Mouse (Mus musculus): ENCODE data around the gene Shmt2. TPM values are rescaled to one million over a fixed set of nuclear protein-coding genes. Genes with fewer than 3 reads are reported as not detected.

Shmt2 gene
- polyA plus RNA-seq (2015; fragmentation: Nextera tagmentation; extraction: Ambion mirVana): 152 and 163 TPM in 2 replicates

- peak within 1 kb of the TSS; percentile 78 for H3K4me3 ChIP-seq (replicated peaks; ENCODE audit: low read length)
- peak within 1 kb of the TSS; percentile 82 for H3K9ac ChIP-seq (ENCODE audit: low read length)
- H3K9me3 ChIP-seq (replicated peaks; ENCODE audit: control insufficient read depth, low read length): no peaks in the 10 kb centered on the region
- H3K4me2 ChIP-seq (ENCODE audit: low read depth, low read length): peak within 1 kb of the TSS; percentile 86
- peaks cover 24% of the 10 kb centered on the region for H3K36me3 ChIP-seq (ENCODE audit: control insufficient read depth, insufficient read depth, low read length)
- peaks cover 34% of the 10 kb centered on the region for H3K4me1 ChIP-seq (ENCODE audit: control insufficient read depth, insufficient read depth, low read length)
- peaks cover 32% of the 10 kb centered on the region for H3K27me3 ChIP-seq (ENCODE audit: control insufficient read depth, insufficient read depth, low read length)
- WGBS: under 1% methylated on average over 21 of the region's 21 CpGs
- ATAC-seq (ENCODE audit: insufficient read depth, low FRiP score): peak; percentile 59; the same call in 1 of the 2 replicates
- H3K27ac ChIP-seq (ENCODE audit: low read length): peak within 1 kb of the TSS; percentile 13; the same call in 1 of the 2 replicates
Measured at GRCm38 (mm10) chr10:127522088-127522581, at the start of gene Shmt2. Gene Shmt2, minus strand, starts transcription at chr10:127522444.

- ATAC-seq (ENCODE audit: insufficient read depth, low FRiP score): no peak
- peaks cover 54% of the 10 kb centered on the region for H3K36me3 ChIP-seq (ENCODE audit: control insufficient read depth, insufficient read depth, low read length)
- H3K27ac ChIP-seq (ENCODE audit: low read length): peak overlapping the region; percentile 75
- H3K27me3 ChIP-seq (ENCODE audit: control insufficient read depth, insufficient read depth, low read length): no peaks in the 10 kb centered on the region
- H3K9me3 ChIP-seq (replicated peaks; ENCODE audit: control insufficient read depth, low read length): no peaks in the 10 kb centered on the region
- H3K4me2 ChIP-seq (ENCODE audit: low read depth, low read length): no peak overlapping the region
- H3K4me3 ChIP-seq (replicated peaks; ENCODE audit: low read length): no peak overlapping the region
- H3K9ac ChIP-seq (ENCODE audit: low read length): peak overlapping the region; percentile 2; the same call in 1 of the 2 replicates
- 81% methylated on average over 17 of the region's 17 CpGs for WGBS
- H3K4me1 ChIP-seq (ENCODE audit: control insufficient read depth, insufficient read depth, low read length): peaks cover 8% of the 10 kb centered on the region
Measured at GRCm38 (mm10) chr10:127570937-127571641, 48.8 kb upstream of the Shmt2 start.

GRCm38 (mm10) chr10:127570384-127570783, 48.1 kb upstream of the Shmt2 start:
- peaks cover 8% of the 10 kb centered on the region for H3K4me1 ChIP-seq (ENCODE audit: control insufficient read depth, insufficient read depth, low read length)
- peak overlapping the region; percentile 40 for H3K9ac ChIP-seq (ENCODE audit: low read length)
- ATAC-seq (ENCODE audit: insufficient read depth, low FRiP score): peak; percentile 59
- no peak overlapping the region for H3K4me3 ChIP-seq (replicated peaks; ENCODE audit: low read length)
- H3K9me3 ChIP-seq (replicated peaks; ENCODE audit: control insufficient read depth, low read length): no peaks in the 10 kb centered on the region
- H3K27ac ChIP-seq (ENCODE audit: low read length): peak overlapping the region; percentile 74
- 41% methylated on average over 6 of the region's 6 CpGs for WGBS
- no peaks in the 10 kb centered on the region for H3K27me3 ChIP-seq (ENCODE audit: control insufficient read depth, insufficient read depth, low read length)
- H3K36me3 ChIP-seq (ENCODE audit: control insufficient read depth, insufficient read depth, low read length): peaks cover 50% of the 10 kb centered on the region
- no peak overlapping the region for H3K4me2 ChIP-seq (ENCODE audit: low read depth, low read length)

- Histone ChIP-seq H3K27me3 (ENCODE audit: control insufficient read depth, insufficient read depth, low read length) (no peaks in the 10 kb centered on the region), H3K36me3 (ENCODE audit: control insufficient read depth, insufficient read depth, low read length) (peaks cover 42% of the 10 kb centered on the region), H3K4me3 (replicated peaks; ENCODE audit: low read length) (no peak overlapping the region), H3K27ac (ENCODE audit: low read length) (peak overlapping the region; percentile 74), H3K4me1 (ENCODE audit: control insufficient read depth, insufficient read depth, low read length) (peaks cover 8% of the 10 kb centered on the region), H3K9ac (ENCODE audit: low read length) (no peak overlapping the region), H3K4me2 (ENCODE audit: low read depth, low read length) (no peak overlapping the region), H3K9me3 (replicated peaks; ENCODE audit: control insufficient read depth, low read length) (no peaks in the 10 kb centered on the region)
- ATAC-seq (ENCODE audit: insufficient read depth, low FRiP score): no peak
- WGBS: 27% methylated on average over 3 of the region's 3 CpGs
Measured at GRCm38 (mm10) chr10:127569450-127569849, 47.2 kb upstream of the Shmt2 start.

GRCm38 (mm10) chr10:127566553-127567326, 44.5 kb upstream of the Shmt2 start:
- peaks cover 22% of the 10 kb centered on the region for H3K36me3 ChIP-seq (ENCODE audit: control insufficient read depth, insufficient read depth, low read length)
- 92% methylated on average over 28 of the region's 28 CpGs for WGBS

GRCm38 (mm10) chr10:127564301-127564700, 42.1 kb upstream of the Shmt2 start:
- H3K4me2 ChIP-seq (ENCODE audit: low read depth, low read length): no peak overlapping the region
- H3K9me3 ChIP-seq (replicated peaks; ENCODE audit: control insufficient read depth, low read length): no peaks in the 10 kb centered on the region
- H3K4me1 ChIP-seq (ENCODE audit: control insufficient read depth, insufficient read depth, low read length): peaks cover 9% of the 10 kb centered on the region; the same call in 1 of the 2 replicates
- H3K4me3 ChIP-seq (replicated peaks; ENCODE audit: low read length): no peak overlapping the region
- no peaks in the 10 kb centered on the region for H3K27me3 ChIP-seq (ENCODE audit: control insufficient read depth, insufficient read depth, low read length)
- peaks cover 28% of the 10 kb centered on the region for H3K36me3 ChIP-seq (ENCODE audit: control insufficient read depth, insufficient read depth, low read length)
- ATAC-seq (ENCODE audit: insufficient read depth, low FRiP score): peak; percentile 80
- H3K9ac ChIP-seq (ENCODE audit: low read length): no peak overlapping the region
- 31% methylated on average over 13 of the region's 13 CpGs for WGBS
- peak overlapping the region; percentile 78 for H3K27ac ChIP-seq (ENCODE audit: low read length)

More at GRCm38 (mm10) chr10:127566553-127567326, 44.5 kb upstream of the Shmt2 start:
- H3K9me3 ChIP-seq (replicated peaks; ENCODE audit: control insufficient read depth, low read length): no peaks in the 10 kb centered on the region
- no peaks in the 10 kb centered on the region for H3K27me3 ChIP-seq (ENCODE audit: control insufficient read depth, insufficient read depth, low read length)
- no peak overlapping the region for H3K4me3 ChIP-seq (replicated peaks; ENCODE audit: low read length)
- no peak for ATAC-seq (ENCODE audit: insufficient read depth, low FRiP score)
- H3K9ac ChIP-seq (ENCODE audit: low read length): no peak overlapping the region
- H3K27ac ChIP-seq (ENCODE audit: low read length): no peak overlapping the region
- H3K4me2 ChIP-seq (ENCODE audit: low read depth, low read length): no peak overlapping the region
- H3K4me1 ChIP-seq (ENCODE audit: control insufficient read depth, insufficient read depth, low read length): peaks cover 17% of the 10 kb centered on the region

- no peaks in the 10 kb centered on the region for H3K27me3 ChIP-seq (ENCODE audit: control insufficient read depth, insufficient read depth, low read length)
- H3K9ac ChIP-seq (ENCODE audit: low read length): peak overlapping the region; percentile 26; the same call in 1 of the 2 replicates
- peaks cover 9% of the 10 kb centered on the region; the same call in 1 of the 2 replicates for H3K4me1 ChIP-seq (ENCODE audit: control insufficient read depth, insufficient read depth, low read length)
- WGBS: 64% methylated on average over 8 of the region's 8 CpGs
- H3K4me2 ChIP-seq (ENCODE audit: low read depth, low read length): no peak overlapping the region
- no peak for ATAC-seq (ENCODE audit: insufficient read depth, low FRiP score)
- H3K4me3 ChIP-seq (replicated peaks; ENCODE audit: low read length): no peak overlapping the region
- peaks cover 29% of the 10 kb centered on the region for H3K36me3 ChIP-seq (ENCODE audit: control insufficient read depth, insufficient read depth, low read length)
- H3K9me3 ChIP-seq (replicated peaks; ENCODE audit: control insufficient read depth, low read length): no peaks in the 10 kb centered on the region
- H3K27ac ChIP-seq (ENCODE audit: low read length): peak overlapping the region; percentile 78
Measured at GRCm38 (mm10) chr10:127563840-127564239, 41.6 kb upstream of the Shmt2 start.

- no peak overlapping the region for H3K4me2 ChIP-seq (ENCODE audit: low read depth, low read length)
- peaks cover 35% of the 10 kb centered on the region for H3K36me3 ChIP-seq (ENCODE audit: control insufficient read depth, insufficient read depth, low read length)
- H3K4me1 ChIP-seq (ENCODE audit: control insufficient read depth, insufficient read depth, low read length): peaks cover 9% of the 10 kb centered on the region; the same call in 1 of the 2 replicates
- H3K27ac ChIP-seq (ENCODE audit: low read length): no peak overlapping the region
- no peaks in the 10 kb centered on the region for H3K27me3 ChIP-seq (ENCODE audit: control insufficient read depth, insufficient read depth, low read length)
- no peak for ATAC-seq (ENCODE audit: insufficient read depth, low FRiP score)
- no peak overlapping the region for H3K4me3 ChIP-seq (replicated peaks; ENCODE audit: low read length)
- no peaks in the 10 kb centered on the region for H3K9me3 ChIP-seq (replicated peaks; ENCODE audit: control insufficient read depth, low read length)
- H3K9ac ChIP-seq (ENCODE audit: low read length): no peak overlapping the region
Measured at GRCm38 (mm10) chr10:127561145-127561544, 38.9 kb upstream of the Shmt2 start.

- Histone ChIP-seq H3K4me2 (ENCODE audit: low read depth, low read length) (no peak overlapping the region), H3K36me3 (ENCODE audit: control insufficient read depth, insufficient read depth, low read length) (peaks cover 56% of the 10 kb centered on the region), H3K9ac (ENCODE audit: low read length) (no peak overlapping the region), H3K27me3 (ENCODE audit: control insufficient read depth, insufficient read depth, low read length) (no peaks in the 10 kb centered on the region), H3K27ac (ENCODE audit: low read length) (no peak overlapping the region), H3K4me1 (ENCODE audit: control insufficient read depth, insufficient read depth, low read length) (no peaks in the 10 kb centered on the region), H3K9me3 (replicated peaks; ENCODE audit: control insufficient read depth, low read length) (no peaks in the 10 kb centered on the region), H3K4me3 (replicated peaks; ENCODE audit: low read length) (no peak overlapping the region)
- ATAC-seq (ENCODE audit: insufficient read depth, low FRiP score): no peak
- 87% methylated on average over 13 of the region's 13 CpGs for WGBS
Measured at GRCm38 (mm10) chr10:127557397-127557796, 35.2 kb upstream of the Shmt2 start.
